In the genomic region with DNA sequence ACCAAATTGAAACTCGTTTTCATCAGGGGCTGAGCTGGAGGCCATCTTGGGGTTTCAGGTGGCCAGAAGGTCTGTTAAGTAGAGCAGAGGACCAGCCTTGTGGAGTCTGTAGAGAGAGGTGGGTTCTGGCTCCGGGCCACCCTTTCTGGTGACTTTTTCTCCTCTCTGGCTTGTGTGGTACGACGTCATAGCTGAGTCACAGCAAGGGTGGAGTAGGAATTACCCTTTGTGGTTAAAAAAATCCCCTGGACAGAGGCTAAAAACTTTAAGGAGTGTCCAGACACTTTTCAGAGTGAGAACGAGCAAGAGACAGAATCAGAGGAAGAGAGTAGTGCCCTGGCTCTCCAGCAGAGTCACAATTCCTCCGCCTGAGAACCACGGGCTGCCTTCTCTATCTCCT, we compare ENCODE assay signal across 1 mouse cellular context.
A peak's percentile ranks its signal among the peaks of the same experiment; 100 is the strongest.
TF ChIP-seq lines count a peak whose summit lies in the region.

No protein-coding gene starts in this region.

TF ChIP-seq in CH12.LX, 34 proteins besides CTCF, POLR2A, EP300 and RAD21 (continued from another document):
- TF ChIP-seq ZMIZ1 (IDR thresholded peaks at IDR 0.05; ENCODE audit: low read depth, low read length) (peak; percentile 80), PAX5 (IDR thresholded peaks at IDR 0.05; ENCODE audit: low read length) (no peak), MYC (IDR thresholded peaks at IDR 0.05; ENCODE audit: low read depth, low read length) (0 out of 2 replicates have a peak, but pooled peaks have one; percentile 8), MEF2A (IDR thresholded peaks at IDR 0.05; ENCODE audit: borderline replicate concordance, low read depth, low read length) (peak; percentile 42; the same call in 1 of the 2 replicates), MAFK (IDR thresholded peaks at IDR 0.05; ENCODE audit: insufficient replicate concordance, low read length) (no peak), SMC3 (IDR thresholded peaks at IDR 0.05; ENCODE audit: low read depth, low read length) (no peak), HCFC1 (IDR thresholded peaks at IDR 0.05; ENCODE audit: low read depth, low read length) (no peak; the same call in 1 of the 2 replicates), SIN3A (IDR thresholded peaks at IDR 0.05; ENCODE audit: low read length) (peak; percentile 77), NRF1 (IDR thresholded peaks at IDR 0.05; ENCODE audit: low read depth, low read length) (no peak), IRF4 (IDR thresholded peaks at IDR 0.05; ENCODE audit: low read depth, low read length) (peak; percentile 77)
